Mouse (Mus musculus) MEL (cell line): ENCODE data around the gene Chd5. TPM values are rescaled to one million over a fixed set of nuclear protein-coding genes. Genes with fewer than 3 reads are reported as not detected.

Source experiments
- DNase-seq: peaks from one replicate; pipeline ENCODE4 v3.0.0; 2011; ENCODE audit warnings: low read depth, low spot score
- H3K27ac ChIP-seq: 2 replicates; pipeline ENCODE4 v1.5.1; 2012; ENCODE audit warnings: low read depth, mild to moderate bottlenecking, control low read depth, low read length, moderate library complexity; ENCODE audit not compliant: control insufficient read depth
- H3K27me3 ChIP-seq, 2 experiments: fragments of 150-350 bp in 1 of 2; sonication (generic) in 1 of 2; 2 replicates each; pipeline ENCODE4 v1.6.1; 2012; ENCODE audit warnings: low read length in 2 of 2, mild to moderate bottlenecking in 2 of 2, improper control_type of control experiment in 1 of 2, moderate library complexity in 1 of 2; ENCODE audit not compliant: insufficient read depth in 2 of 2, control insufficient read depth in 1 of 2
- H3K36me3 ChIP-seq, 2 experiments: 2 replicates each; pipeline ENCODE4 v1.6.1; 2012 to 2014; ENCODE audit warnings: low read length in 2 of 2, improper control_type of control experiment in 1 of 2, inconsistent platforms in 1 of 2, mild to moderate bottlenecking in 1 of 2; ENCODE audit not compliant: insufficient read depth in 2 of 2, control insufficient read depth in 1 of 2
- H3K4me1 ChIP-seq, 2 experiments: fragments of 150-350 bp in 1 of 2; sonication (generic) in 1 of 2; 2 replicates each; pipeline ENCODE4 v1.6.1; 2012; ENCODE audit warnings: low read length in 2 of 2, improper control_type of control experiment in 1 of 2, mild to moderate bottlenecking in 1 of 2; ENCODE audit not compliant: insufficient read depth in 2 of 2, control insufficient read depth in 1 of 2
- H3K4me3 ChIP-seq, 2 experiments: fragments of 150-350 bp in 1 of 2; sonication (generic) in 1 of 2; 2 replicates each; pipeline ENCODE4 v1.5.1; 2012; ENCODE audit warnings: low read depth in 2 of 2, low read length in 2 of 2, mild to moderate bottlenecking in 2 of 2, moderate library complexity in 2 of 2, control low read depth in 1 of 2, improper control_type of control experiment in 1 of 2; ENCODE audit not compliant: control insufficient read depth in 1 of 2, insufficient read depth in 1 of 2
- H3K79me2 ChIP-seq: 2 replicates; pipeline ENCODE4 v1.6.1; 2012; ENCODE audit warnings: mild to moderate bottlenecking, low read length, moderate library complexity; ENCODE audit not compliant: control insufficient read depth, poor library complexity, insufficient read depth
- H3K9ac ChIP-seq: 2 replicates; pipeline ENCODE4 v1.6.1; 2012; ENCODE audit warnings: low read depth, mild to moderate bottlenecking, control low read depth, low read length, moderate library complexity; ENCODE audit not compliant: control insufficient read depth, poor library complexity, severe bottlenecking
- H3K9me3 ChIP-seq: fragments of 150-350 bp; sonication (generic); replicated peaks from 2 replicates; pipeline ENCODE4 v1.6.1; 2012; ENCODE audit warnings: mild to moderate bottlenecking, low read length, improper control_type of control experiment, moderate library complexity; ENCODE audit not compliant: insufficient read depth
- CHD2 ChIP-seq: IDR thresholded peaks from 2 replicates; pipeline ENCODE4 v1.6.1; 2011; ENCODE audit warnings: low read length, improper control_type of control experiment
- E2F4 ChIP-seq: IDR thresholded peaks from 2 replicates; pipeline ENCODE4 v1.6.1; 2011; ENCODE audit warnings: low read depth, low read length, improper control_type of control experiment, borderline replicate concordance
- ELF1 ChIP-seq: IDR thresholded peaks from 2 replicates; pipeline ENCODE4 v1.6.1; 2014; ENCODE audit warnings: low read depth, mild to moderate bottlenecking, inconsistent platforms, low read length, improper control_type of control experiment, moderate library complexity
- EP300 ChIP-seq, 2 experiments: IDR thresholded peaks; 2 replicates each; pipeline ENCODE4 v1.6.1; 2011; ENCODE audit warnings: improper control_type of control experiment in 2 of 2, low read length in 2 of 2, low read depth in 1 of 2, mild to moderate bottlenecking in 1 of 2
- ETS1 ChIP-seq: IDR thresholded peaks from 2 replicates; pipeline ENCODE4 v1.6.1; 2012; ENCODE audit warnings: low read depth, mild to moderate bottlenecking, inconsistent platforms, low read length, improper control_type of control experiment, moderate library complexity
- GABPA ChIP-seq: IDR thresholded peaks from 2 replicates; pipeline ENCODE4 v1.6.1; 2012; ENCODE audit warnings: low read depth, mild to moderate bottlenecking, inconsistent platforms, low read length, improper control_type of control experiment, moderate library complexity
- HCFC1 ChIP-seq: IDR thresholded peaks from 2 replicates; pipeline ENCODE4 v1.6.1; 2012; ENCODE audit warnings: low read depth, mild to moderate bottlenecking, inconsistent platforms, low read length, improper control_type of control experiment, moderate library complexity
- JUND ChIP-seq: IDR thresholded peaks from 2 replicates; pipeline ENCODE4 v1.6.1; 2011; ENCODE audit warnings: low read depth, mild to moderate bottlenecking, improper control_type of control experiment, low read length
- MAFK ChIP-seq: IDR thresholded peaks from 2 replicates; pipeline ENCODE4 v1.6.1; 2011; ENCODE audit warnings: low read depth, mild to moderate bottlenecking, low read length, improper control_type of control experiment, borderline replicate concordance
- MAZ ChIP-seq: IDR thresholded peaks from 2 replicates; pipeline ENCODE4 v1.6.1; 2012; ENCODE audit warnings: low read depth, mild to moderate bottlenecking, inconsistent platforms, low read length, improper control_type of control experiment
- MEF2A ChIP-seq: IDR thresholded peaks from 2 replicates; pipeline ENCODE4 v1.6.1; 2014; ENCODE audit warnings: low read depth, mild to moderate bottlenecking, inconsistent platforms, low read length, improper control_type of control experiment; ENCODE audit not compliant: poor library complexity, insufficient replicate concordance, severe bottlenecking; ENCODE audit errors: extremely low read depth
- MXI1 ChIP-seq: IDR thresholded peaks from 2 replicates; pipeline ENCODE4 v1.6.1; 2011; ENCODE audit warnings: mild to moderate bottlenecking, low read depth, low read length, improper control_type of control experiment
- MYB ChIP-seq: IDR thresholded peaks from 2 replicates; pipeline ENCODE4 v1.6.1; 2011; ENCODE audit warnings: mild to moderate bottlenecking, low read depth, low read length, improper control_type of control experiment
- NELFE ChIP-seq: IDR thresholded peaks from 2 replicates; pipeline ENCODE4 v1.6.1; 2011; ENCODE audit warnings: low read depth, low read length, improper control_type of control experiment
- POLR2A ChIP-seq, 2 experiments: IDR thresholded peaks; 2 replicates each; pipeline ENCODE4 v1.6.1; 2011 to 2012; ENCODE audit warnings: low read length in 2 of 2, mild to moderate bottlenecking in 2 of 2, control low read depth in 1 of 2, improper control_type of control experiment in 1 of 2, low read depth in 1 of 2, moderate library complexity in 1 of 2; ENCODE audit not compliant: control insufficient read depth in 1 of 2, insufficient read depth in 1 of 2, poor library complexity in 1 of 2
- POLR2AphosphoS2 ChIP-seq: IDR thresholded peaks from 2 replicates; pipeline ENCODE4 v1.6.1; 2011; ENCODE audit warnings: low read length, improper control_type of control experiment
- POLR2AphosphoS5 ChIP-seq: IDR thresholded peaks from 2 replicates; pipeline ENCODE4 v1.6.1; 2012; ENCODE audit warnings: low read depth, borderline replicate concordance, mild to moderate bottlenecking, inconsistent platforms, low read length, moderate library complexity, mixed read lengths
- RAD21 ChIP-seq: IDR thresholded peaks from 2 replicates; pipeline ENCODE4 v1.6.1; 2011; ENCODE audit warnings: mild to moderate bottlenecking, low read depth, low read length, improper control_type of control experiment
- SMC3 ChIP-seq: IDR thresholded peaks from 2 replicates; pipeline ENCODE4 v1.6.1; 2011; ENCODE audit warnings: low read depth, low read length, improper control_type of control experiment
- TAL1 ChIP-seq: IDR thresholded peaks from 2 replicates; pipeline ENCODE4 v1.6.1; 2012; ENCODE audit warnings: mild to moderate bottlenecking, inconsistent platforms, low read length, moderate library complexity, mixed read lengths
- TBP ChIP-seq: IDR thresholded peaks from 2 replicates; pipeline ENCODE4 v1.8.0; 2011; ENCODE audit warnings: low read depth, low read length, improper control_type of control experiment
- TCF12 ChIP-seq: IDR thresholded peaks from 2 replicates; pipeline ENCODE4 v1.6.1; 2014; ENCODE audit warnings: low read depth, mild to moderate bottlenecking, inconsistent platforms, low read length, improper control_type of control experiment, moderate library complexity
- UBTF ChIP-seq: IDR thresholded peaks from 2 replicates; pipeline ENCODE4 v1.6.1; 2012; ENCODE audit warnings: low read depth, mild to moderate bottlenecking, inconsistent platforms, low read length, improper control_type of control experiment, moderate library complexity, borderline replicate concordance; ENCODE audit not compliant: insufficient read depth
- USF1 ChIP-seq: IDR thresholded peaks from 2 replicates; pipeline ENCODE4 v1.6.1; 2014; ENCODE audit warnings: low read depth, mild to moderate bottlenecking, inconsistent platforms, low read length, improper control_type of control experiment, moderate library complexity
- ZKSCAN1 ChIP-seq: IDR thresholded peaks from 2 replicates; pipeline ENCODE4 v1.6.1; 2012; ENCODE audit warnings: low read depth, mild to moderate bottlenecking, inconsistent platforms, low read length, improper control_type of control experiment, moderate library complexity
- ZNF384 ChIP-seq: IDR thresholded peaks from 2 replicates; pipeline ENCODE4 v1.6.1; 2012; ENCODE audit warnings: low read depth, mild to moderate bottlenecking, inconsistent platforms, low read length, improper control_type of control experiment
- polyA plus RNA-seq, 2 experiments: library from polyadenylated mRNA; stranded (reverse) in 1 of 2; unstranded in 1 of 2; fragments of >175 nt in 1 of 2; fragments of >200 nt in 1 of 2; gene quantifications; 2 replicates each; pipeline versions ENCODE4 v1.2.1 to v1.2.4; 2012; ENCODE audit warnings: low replicate concordance in 2 of 2, low read depth in 1 of 2; ENCODE audit not compliant: insufficient read length in 2 of 2, insufficient read depth in 1 of 2, missing spikeins in 1 of 2
- total RNA-seq: library from RNA; depleted of rRNA; stranded (reverse); fragments of 300-350 nt; gene quantifications from 2 replicates; pipeline ENCODE4 v1.2.3, GENCODE M21; 2012

Chd5 gene
- total and polyA plus RNA-seq, 3 experiments = 0.15 to 0.91 TPM; not detected in 1

DNA sequence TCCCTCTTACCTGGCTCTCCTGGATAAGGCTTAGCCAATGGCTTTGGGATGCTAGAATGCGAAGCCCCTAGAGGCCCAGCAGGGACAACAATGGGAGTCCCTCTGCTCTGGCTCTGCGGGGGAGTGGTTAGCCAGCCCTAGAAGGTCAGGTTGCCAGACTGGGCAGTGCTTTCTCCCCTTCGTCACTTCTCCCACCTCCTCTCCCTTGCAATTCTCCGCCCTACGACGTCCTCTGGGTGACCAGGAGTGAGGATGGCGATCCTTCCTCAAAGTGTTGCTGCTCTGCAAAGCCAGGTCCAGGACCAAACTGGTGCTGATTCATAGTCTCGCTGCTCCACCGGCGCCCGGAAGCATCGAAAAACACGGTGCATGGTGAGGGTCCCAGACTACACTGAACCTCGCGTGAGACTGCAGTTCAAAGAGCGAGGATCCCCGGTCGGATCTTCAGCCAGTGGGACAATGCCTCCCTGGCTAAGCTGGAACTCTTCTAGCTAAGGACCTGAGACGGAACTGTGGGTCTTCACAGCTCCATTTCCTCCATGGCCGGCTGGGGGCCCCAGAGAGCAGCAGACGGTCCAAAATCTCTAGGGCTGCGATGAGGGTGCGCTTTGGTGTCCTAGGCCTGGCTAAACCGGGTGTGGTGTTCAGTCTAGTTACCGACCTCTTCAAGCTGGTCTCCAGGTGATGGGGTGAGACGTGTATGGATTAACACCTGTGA is 19.8 kb upstream of the Chd5 start, which contains the start of gene Rnf207 (continued):
- TF ChIP-seq TCF12 = no peak
- TF ChIP-seq SMC3 = peak; percentile 48
- TF ChIP-seq MXI1 = no peak
- TF ChIP-seq RAD21 = peak; percentile 31
- TF ChIP-seq ZKSCAN1 = no peak

DNA sequence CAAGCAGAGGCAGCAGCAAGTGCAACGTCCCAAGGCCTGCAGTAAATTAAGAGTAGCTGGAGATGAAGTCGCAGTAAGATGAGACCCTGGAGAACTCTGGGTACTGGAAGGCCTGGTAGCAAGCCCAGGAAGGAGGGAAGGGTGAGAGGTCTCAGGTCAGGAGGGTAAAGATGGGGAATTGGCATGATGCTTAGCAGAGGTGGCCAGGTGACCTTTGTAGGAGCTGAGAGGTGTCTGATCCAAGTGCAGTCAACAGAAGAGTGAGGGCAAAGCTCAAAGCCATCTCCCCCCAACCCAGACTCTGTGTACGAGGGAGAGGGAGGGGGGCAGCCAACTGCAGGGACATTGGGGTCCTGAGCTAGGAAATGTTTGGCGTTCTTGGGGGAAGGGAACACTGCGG is 17.0 kb upstream of the Chd5 start:
- Histone ChIP-seq H3K79me2 (peaks cover 8% of the 10 kb centered on the region), H3K4me3 (no peak overlapping the region), H3K27me3 (no peaks in the 10 kb centered on the region), H3K9ac (no peak overlapping the region), H3K27ac (no peak overlapping the region), H3K36me3 (no peaks in the 10 kb centered on the region), H3K4me1 (peaks cover 0 to 4% of the 10 kb centered on the region in 2 experiments; a peak in 2 of 4 replicates), H3K9me3 (no peaks in the 10 kb centered on the region)
- TF ChIP-seq E2F4 (no peak), MEF2A (no peak), ZNF384 (no peak), HCFC1 (no peak), MYB (no peak), POLR2AphosphoS2 (no peak), TAL1 (no peak), ETS1 (no peak), JUND (no peak), CHD2 (no peak)
- DNase-seq = no peak

DNA sequence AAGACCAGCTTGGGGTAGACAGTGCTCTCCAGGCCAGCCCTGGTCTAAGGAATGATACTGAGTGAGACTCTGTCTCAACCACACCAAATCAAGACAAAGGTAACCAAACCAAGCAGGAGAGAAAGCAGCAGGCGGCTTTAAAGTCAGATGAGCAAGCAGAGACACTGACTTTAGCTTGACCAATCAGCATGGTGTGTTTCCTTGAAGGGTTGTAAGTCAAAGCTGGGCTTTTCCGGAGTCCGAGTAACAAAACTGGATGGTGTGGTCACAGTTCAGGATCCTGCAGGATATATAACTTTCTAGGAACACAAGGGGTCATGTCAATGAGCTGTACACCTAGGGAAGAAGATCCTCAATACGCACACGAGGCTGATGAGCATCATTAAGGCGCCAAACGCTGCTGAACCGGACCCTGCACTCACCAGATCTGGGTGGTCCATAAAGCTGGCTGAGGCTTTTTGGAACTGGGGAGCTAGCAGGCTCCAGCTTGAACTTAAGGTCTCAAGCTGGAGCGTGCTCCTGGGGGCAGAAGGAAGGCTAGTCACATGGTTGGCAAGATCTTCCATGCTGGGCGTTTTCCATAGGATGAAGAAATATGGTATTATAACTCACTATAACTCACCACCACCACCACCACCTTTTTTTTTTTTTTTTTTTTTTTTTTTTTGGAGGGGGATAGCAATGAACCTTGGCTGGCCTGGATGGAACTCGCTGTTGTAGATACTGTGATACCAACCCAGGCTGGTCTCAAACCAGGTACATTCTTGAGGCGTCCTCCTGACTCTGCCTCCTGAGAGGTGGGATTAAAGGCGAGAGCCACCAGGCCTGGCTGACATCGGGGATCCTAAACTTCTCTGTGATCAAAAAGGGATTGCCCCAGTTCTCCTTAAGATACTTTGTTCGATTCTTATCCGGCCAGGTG is 13.5 kb upstream of the Chd5 start:
- no peaks in the 10 kb centered on the region for H3K9me3 ChIP-seq
- peak overlapping the region; percentile 68 for H3K9ac ChIP-seq
- H3K27ac ChIP-seq = peak overlapping the region; percentile 54
- peaks cover 0 to 19% of the 10 kb centered on the region in 2 experiments; a peak in 3 of 4 replicates for H3K4me1 ChIP-seq
- no peaks in the 10 kb centered on the region for H3K27me3 ChIP-seq
- peak; percentile 18 for DNase-seq
- H3K36me3 ChIP-seq = peaks cover 17 to 18% of the 10 kb centered on the region in 2 experiments
- H3K79me2 ChIP-seq = peaks cover 41% of the 10 kb centered on the region
- H3K4me3 ChIP-seq = peak overlapping the region; percentile 33 to 61
- 0 out of 2 replicates have a peak, but pooled peaks have one; percentile 5 for TF ChIP-seq NELFE
- no peak for TF ChIP-seq HCFC1
- TF ChIP-seq MAFK = no peak
- TF ChIP-seq GABPA = no peak
- TF ChIP-seq TBP = no peak
- TF ChIP-seq POLR2AphosphoS2 = no peak
- no peak for TF ChIP-seq ZKSCAN1
- no peak for TF ChIP-seq POLR2AphosphoS5
- TF ChIP-seq USF1 = no peak
- no peak for TF ChIP-seq ETS1
- TF ChIP-seq POLR2A (IDR thresholded peaks at IDR 0.05; ENCODE audit: control insufficient read depth in 1 of 2, insufficient read depth in 1 of 2, low read depth in 1 of 2, low read length in 2 of 2, poor library complexity in 1 of 2) = no peak; a peak in 1 of 4 replicates
- no peak for TF ChIP-seq UBTF
- no peak for TF ChIP-seq ELF1
- 0 out of 4 replicates have a peak, but pooled peaks of 1 of the 2 experiments have one; percentile 11 for TF ChIP-seq EP300 (IDR thresholded peaks at IDR 0.05; ENCODE audit: low read depth in 1 of 2, low read length in 2 of 2)
- peak; percentile 67 for TF ChIP-seq ZNF384
- no peak for TF ChIP-seq SMC3
- TF ChIP-seq MAZ = no peak
